Mouse (Mus musculus): ENCODE measurements around the gene Tpi1.
"Not testable (repeated sequence)": the region's sequence is repeated elsewhere in the genome, so short reads cannot be mapped to it uniquely, and the experiment has no call there.

Tpi1 gene

GRCm38 (mm10) chr6:124831199-124831598 is 17.1 kb upstream of the Tpi1 start:
- DNase-seq (ENCODE audit: low read depth, low spot score): not testable (repeated sequence)

DNA sequence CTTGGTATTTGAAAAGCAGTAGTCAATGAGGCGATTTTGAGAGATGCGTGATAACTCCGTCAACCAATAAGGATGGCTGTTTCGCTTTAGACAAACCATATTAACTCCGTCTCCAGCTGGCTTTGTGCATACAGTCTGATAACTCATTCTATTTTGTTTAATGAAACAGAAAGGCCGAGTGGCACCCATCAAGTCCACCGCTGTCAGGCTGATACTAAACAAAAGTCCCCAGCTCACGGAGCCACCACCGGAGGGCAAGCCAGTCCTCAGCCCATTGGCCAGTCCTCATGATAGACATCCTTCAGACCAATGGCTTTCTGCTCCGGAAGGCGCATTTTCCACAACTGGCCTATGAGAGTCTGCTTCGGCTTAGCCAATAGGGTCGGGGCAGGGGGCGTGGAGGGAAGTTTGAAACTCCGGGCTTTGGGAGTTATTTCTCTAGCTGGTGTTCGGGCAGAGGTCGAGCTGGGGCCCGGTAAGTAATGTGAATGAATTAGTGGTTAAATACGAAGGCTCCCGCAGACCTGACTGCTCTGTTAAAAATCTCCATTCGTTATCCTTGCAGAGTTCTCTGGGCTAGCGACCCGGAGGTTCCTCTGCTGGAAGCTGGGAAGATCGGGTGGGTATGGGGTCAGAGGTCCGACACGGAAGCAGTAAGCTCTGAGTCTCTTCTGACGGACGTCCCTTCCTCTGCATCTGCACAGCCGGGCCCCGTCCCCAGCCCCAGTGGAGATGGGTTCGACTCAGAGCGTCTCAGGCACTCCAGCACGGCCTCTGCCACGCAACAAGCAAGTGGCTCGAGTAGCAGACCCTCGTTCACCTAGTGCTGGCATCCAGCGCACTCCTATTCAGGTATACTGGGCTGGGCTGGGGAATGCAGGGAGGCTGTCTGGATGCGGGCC is 16.0 kb upstream of the Tpi1 start:
- peak; percentile 86 for DNase-seq (ENCODE audit: low read depth, low spot score)

DNA sequence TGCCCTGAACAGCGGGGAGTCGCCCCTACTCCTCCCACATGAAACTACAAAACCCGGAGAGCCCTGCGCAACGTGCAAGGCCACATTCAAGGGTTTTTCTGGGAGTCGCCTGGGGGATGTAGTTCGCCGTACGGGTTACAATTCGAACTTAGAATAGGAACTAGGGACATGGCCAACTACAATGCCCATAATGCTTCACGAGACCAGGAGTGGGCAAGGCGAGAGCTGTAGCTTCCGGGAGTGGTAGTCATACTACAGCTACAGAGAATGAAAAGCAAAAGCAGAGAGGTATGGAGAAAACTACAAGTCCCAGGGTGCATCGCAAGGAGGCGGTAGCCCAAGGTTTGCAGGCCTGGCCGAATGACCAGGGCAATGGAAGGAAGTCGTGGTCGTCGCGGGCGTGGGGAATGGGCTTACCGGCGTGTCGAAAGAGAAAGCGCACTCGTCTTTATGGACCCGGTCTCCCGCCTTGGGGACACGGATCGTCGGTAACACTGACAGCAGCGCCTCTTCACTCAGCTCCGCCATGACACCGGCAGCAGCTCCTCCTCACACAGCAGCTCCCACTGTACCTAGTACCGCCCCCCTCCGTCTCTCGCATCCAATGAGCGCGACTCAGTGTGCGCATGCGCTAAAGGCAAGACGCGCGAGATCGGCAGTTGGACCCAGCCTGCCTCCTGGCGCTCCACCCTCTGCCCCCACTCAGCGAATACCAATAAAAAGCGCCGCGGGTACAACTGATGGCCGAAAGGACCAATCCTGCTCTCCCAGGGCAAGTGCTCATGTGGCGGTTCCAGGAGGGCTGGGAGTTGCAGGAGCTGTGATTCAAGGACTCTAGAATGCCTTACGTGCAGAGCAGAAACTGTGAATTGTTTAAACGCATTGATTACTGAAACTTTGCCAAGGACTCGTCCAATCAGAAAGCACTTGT is 15.0 kb upstream of the Tpi1 start, which contains the start of the genes Usp5 and Cdca3:
Gene Usp5, minus strand, starts transcription at position 617 of the 931 bp plus-strand sequence.
Gene Cdca3, plus strand, starts transcription at position 680 of the 931 bp plus-strand sequence.
- peak; percentile 99 for DNase-seq (ENCODE audit: low read depth, low spot score)

DNA sequence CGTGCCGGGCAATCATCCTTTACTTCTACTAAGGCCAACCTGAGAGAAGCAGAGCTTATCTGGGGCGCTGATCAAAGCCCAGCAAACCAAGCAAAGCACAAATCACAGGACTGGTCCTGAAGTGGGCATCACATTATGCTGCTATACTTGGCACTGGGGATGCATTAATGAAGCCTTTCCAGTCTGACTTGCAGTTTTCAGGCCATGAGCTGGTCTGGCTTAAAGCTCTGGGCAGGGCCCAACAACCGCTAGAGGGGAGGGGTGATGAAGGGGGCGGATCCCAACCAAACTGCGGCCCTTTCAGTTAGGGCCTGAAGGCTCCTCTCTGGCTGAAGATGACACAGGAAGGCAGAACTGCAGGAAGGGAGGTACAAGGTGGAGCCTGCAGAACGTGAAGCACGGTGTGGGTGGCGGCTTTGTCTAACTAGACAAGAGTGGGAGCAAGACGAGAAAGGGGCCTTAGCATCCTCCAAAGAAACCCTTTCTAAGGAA is 14.1 kb upstream of the Tpi1 start:
- no peak for DNase-seq (ENCODE audit: low read depth, low spot score)

- DNase-seq (ENCODE audit: low read depth, low spot score): no peak
Measured at GRCm38 (mm10) chr6:124822049-124822448, 8.0 kb upstream of the Tpi1 start.

- no peak for DNase-seq (ENCODE audit: low read depth, low spot score)
Measured at GRCm38 (mm10) chr6:124820891-124821290, 6.8 kb upstream of the Tpi1 start.

GRCm38 (mm10) chr6:124817971-124818370 is 3.9 kb upstream of the Tpi1 start:
- DNase-seq (ENCODE audit: low read depth, low spot score): no peak

GRCm38 (mm10) chr6:124817563-124817962 is 3.5 kb upstream of the Tpi1 start:
- no peak for DNase-seq (ENCODE audit: low read depth, low spot score)

DNA sequence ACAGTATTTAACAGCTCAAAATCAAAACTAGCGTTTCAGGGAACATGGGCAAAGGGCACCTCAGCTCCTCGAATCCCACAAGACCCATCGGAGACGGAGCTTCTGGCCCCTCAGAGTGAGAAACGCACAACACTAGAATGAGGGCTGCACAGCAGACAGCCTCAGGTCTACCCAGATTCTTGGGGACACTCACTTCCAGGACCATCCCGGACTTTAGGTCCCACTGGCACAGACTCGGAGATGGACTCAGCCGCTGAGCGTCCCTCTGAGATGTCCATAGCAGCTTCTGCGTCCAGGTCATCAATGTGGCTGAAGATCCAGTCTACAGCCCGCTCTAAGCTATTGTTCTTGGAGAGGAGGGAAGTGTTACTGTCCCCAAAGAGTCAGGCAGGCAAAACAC is 3.0 kb upstream of the Tpi1 start:
- no peak for DNase-seq (ENCODE audit: low read depth, low spot score)

- no peak for DNase-seq (ENCODE audit: low read depth, low spot score)
Measured at GRCm38 (mm10) chr6:124816611-124817010, 2.5 kb upstream of the Tpi1 start.

DNA sequence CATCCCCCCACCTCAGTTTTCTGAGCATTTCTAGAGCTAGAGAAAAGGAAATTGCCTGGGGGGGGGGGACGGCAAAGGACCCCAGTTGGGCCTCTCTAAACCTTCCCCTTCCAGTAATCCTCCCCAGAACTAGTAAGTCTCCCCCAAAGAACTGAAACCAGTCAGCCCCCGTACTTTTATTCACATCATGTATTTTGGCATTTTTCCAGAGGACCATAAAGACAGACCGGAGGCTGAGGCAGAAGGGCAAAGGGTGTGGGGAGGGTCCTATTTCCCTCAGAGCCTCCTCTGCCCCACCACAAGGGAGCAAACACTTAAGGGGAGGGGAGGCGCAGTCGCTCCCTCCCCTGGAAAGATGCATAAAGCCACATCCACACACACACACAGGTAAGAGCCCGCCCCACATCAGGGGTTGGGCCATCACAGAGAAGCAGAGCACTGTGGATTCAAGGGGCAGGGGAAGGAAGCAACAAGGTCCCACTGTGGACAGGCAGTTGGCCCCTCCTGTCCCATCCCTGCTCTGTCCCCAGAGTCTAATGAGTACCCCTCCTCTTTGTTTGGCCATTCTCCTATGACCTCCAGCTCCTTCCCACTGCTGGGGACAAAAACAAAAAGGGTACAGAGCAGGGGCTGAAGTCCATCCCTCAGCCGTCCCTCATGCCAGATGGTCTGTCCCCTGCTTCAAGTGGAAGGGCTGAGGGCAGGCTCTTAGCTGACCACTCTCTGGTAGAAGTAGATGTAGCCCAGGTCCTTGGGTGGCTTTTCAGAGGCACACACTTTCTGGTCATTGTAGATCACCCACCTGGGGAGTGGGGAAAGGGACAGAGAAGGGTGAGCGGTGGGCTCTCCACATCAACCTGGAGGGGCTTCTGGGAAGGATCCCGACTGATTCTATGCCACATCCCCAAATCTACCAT is 1.0 kb upstream of the Tpi1 start:
- DNase-seq (ENCODE audit: low read depth, low spot score): no peak

GRCm38 (mm10) chr6:124814448-124814847 is 352 bp upstream of the Tpi1 start:
- DNase-seq (ENCODE audit: low read depth, low spot score): no peak

GRCm38 (mm10) chr6:124813496-124813895 is 600 bp downstream of the Tpi1 start:
- DNase-seq (ENCODE audit: low read depth, low spot score): peak; percentile 63

- DNase-seq (ENCODE audit: low read depth, low spot score): no peak
Measured at GRCm38 (mm10) chr6:124812848-124813247, 1.2 kb downstream of the Tpi1 start.

DNA sequence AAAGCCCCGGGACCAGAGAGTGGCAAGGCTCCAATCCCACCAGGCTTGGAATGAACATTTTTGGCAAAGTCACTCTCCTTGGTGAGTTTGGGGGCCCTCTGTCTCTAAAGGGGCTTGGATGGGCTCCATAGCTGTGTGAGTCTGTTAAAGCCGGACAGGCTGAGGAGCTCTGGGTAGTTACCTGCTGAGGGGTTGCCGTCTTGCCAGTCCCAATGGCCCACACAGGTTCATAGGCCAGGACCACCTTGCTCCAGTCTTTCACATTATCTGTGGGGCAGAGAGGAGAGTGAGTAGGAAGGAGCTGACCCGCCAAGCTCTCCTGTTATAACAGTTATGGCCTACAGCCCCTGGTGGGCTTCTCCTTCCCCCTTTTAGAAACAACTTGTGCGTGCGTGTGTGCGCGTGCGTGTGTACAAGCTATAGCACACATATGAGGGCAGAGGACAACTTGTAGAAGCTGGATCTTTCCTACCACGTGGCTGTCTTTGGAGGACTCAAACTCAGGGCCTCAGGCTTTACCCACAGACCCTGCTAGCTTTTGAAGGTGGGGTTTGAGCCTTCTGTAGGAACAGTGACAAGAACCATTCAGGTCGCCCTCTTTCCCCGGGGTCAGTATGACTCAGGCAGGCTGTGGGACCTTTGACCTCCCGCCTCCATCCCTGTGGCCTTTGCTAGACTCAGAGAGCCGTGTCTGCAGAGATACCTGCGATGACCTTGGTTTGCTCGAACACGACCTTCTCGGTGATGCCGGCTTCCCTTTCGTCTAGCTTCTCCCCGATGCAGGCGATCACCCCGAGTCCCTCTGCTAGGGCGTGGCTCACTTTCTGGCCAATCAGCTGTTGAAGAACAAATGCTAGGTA is 2.2 kb downstream of the Tpi1 start:
- no peak for DNase-seq (ENCODE audit: low read depth, low spot score)

DNA sequence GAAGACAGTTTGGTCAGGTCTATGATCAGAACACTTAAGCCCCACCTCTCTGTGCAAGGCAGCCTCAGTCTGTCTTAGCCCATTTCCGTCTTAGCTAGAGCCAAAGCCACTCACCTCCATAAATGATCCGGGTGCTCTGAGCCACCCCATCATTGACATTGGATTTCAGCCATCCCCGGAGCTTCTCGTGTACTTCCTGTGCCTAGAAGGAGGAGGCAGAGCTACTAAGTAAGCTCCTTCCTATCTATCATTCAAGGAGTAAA is 2.8 kb downstream of the Tpi1 start:
- DNase-seq (ENCODE audit: low read depth, low spot score): no peak

GRCm38 (mm10) chr6:124810566-124811402 is 3.3 kb downstream of the Tpi1 start:
- not testable (repeated sequence) for DNase-seq (ENCODE audit: low read depth, low spot score)

- no peak for DNase-seq (ENCODE audit: low read depth, low spot score)
Measured at GRCm38 (mm10) chr6:124809775-124810538, 4.1 kb downstream of the Tpi1 start.

All from retina, adult 2 months (tissue).